Mouse (Mus musculus): Measurements from ENCODE around the gene Ilf3.

GRCm38 (mm10) chr9:21329041-21329440 is 38.6 kb upstream of the Ilf3 start:
- TF ChIP-seq CTCF (IDR thresholded peaks at IDR 0.05; ENCODE audit: borderline replicate concordance, insufficient read depth, low read length) (no peak), POLR2A (IDR thresholded peaks at IDR 0.05; ENCODE audit: low read depth, low read length) (no peak)
